Mouse (Mus musculus) limb, embryonic 14.5 days (tissue): Measurements from ENCODE around the gene Hoxa13. TPM values are rescaled to one million over a fixed set of nuclear protein-coding genes. Genes with fewer than 3 reads are reported as not detected.
A peak's percentile ranks its signal among the peaks of the same experiment; 100 is the strongest.

Source experiments
- ATAC-seq: fragments of 200-750 bp; cut with Nextera tagmentation; 2 replicates; pipeline ENCODE4 v1.8.0; 2017; ENCODE audit warnings: low read depth, moderate number of reproducible peaks, moderate TSS enrichment; ENCODE audit not compliant: low FRiP score
- DNase-seq: peaks from one replicate; pipeline ENCODE4 v3.0.0-alpha.2; 2015; ENCODE audit warnings: low spot score
- H3K27ac ChIP-seq: fragments of 300-500 bp; sonication (generic); replicated peaks from 2 replicates; pipeline ENCODE4 v1.5.1; 2014; ENCODE audit warnings: low read depth, mild to moderate bottlenecking, low read length, moderate library complexity, mixed read lengths
- H3K27me3 ChIP-seq: fragments of 300-500 bp; sonication (generic); 2 replicates; pipeline ENCODE4 v1.6.1; 2014; ENCODE audit warnings: low read length, mixed read lengths; ENCODE audit not compliant: control insufficient read depth, insufficient read depth
- H3K36me3 ChIP-seq: fragments of 300-500 bp; sonication (generic); 2 replicates; pipeline ENCODE4 v1.6.1; 2014; ENCODE audit warnings: mild to moderate bottlenecking, low read length, moderate library complexity, mixed read lengths; ENCODE audit not compliant: control insufficient read depth, insufficient read depth
- H3K4me1 ChIP-seq: fragments of 300-500 bp; sonication (generic); 2 replicates; pipeline ENCODE4 v1.6.1; 2014; ENCODE audit warnings: antibody characterized with exemption, low read length, mixed read lengths; ENCODE audit not compliant: control insufficient read depth, insufficient read depth
- H3K4me2 ChIP-seq: fragments of 300-500 bp; sonication (generic); replicated peaks from 2 replicates; pipeline ENCODE4 v1.6.1; 2014; ENCODE audit warnings: low read depth, mild to moderate bottlenecking, low read length, moderate library complexity; ENCODE audit not compliant: severe bottlenecking
- H3K4me3 ChIP-seq: fragments of 300-500 bp; sonication (generic); replicated peaks from 2 replicates; pipeline ENCODE4 v1.5.1; 2014; ENCODE audit warnings: low read length
- H3K9ac ChIP-seq: fragments of 300-500 bp; sonication (generic); 2 replicates; pipeline ENCODE4 v1.6.1; 2014; ENCODE audit warnings: mild to moderate bottlenecking, low read depth, low read length, moderate library complexity; ENCODE audit not compliant: severe bottlenecking
- H3K9me3 ChIP-seq: fragments of 300-500 bp; sonication (generic); 2 replicates; pipeline ENCODE4 v1.6.1; 2016; ENCODE audit warnings: low read length; ENCODE audit not compliant: control insufficient read depth
- POLR2A ChIP-seq: fragments of 200-500 bp; IDR thresholded peaks from 2 replicates; pipeline ENCODE4 v1.8.0; 2012; ENCODE audit warnings: inconsistent platforms, mild to moderate bottlenecking, moderate library complexity, borderline replicate concordance; ENCODE audit not compliant: insufficient read depth, insufficient read length; ENCODE audit errors: extremely low read depth
- WGBS: fragments of 180-500 bp; shearing (Covaris S2); extraction: QIAGEN DNeasy Blood & Tissue Kit; methylation state at CpG from one replicate; pipeline ENCODE4 v1.1.7; 2014; 5-methylcytosine and 5-hydroxymethylcytosine counted together
- polyA plus RNA-seq, 2 experiments: library from polyadenylated mRNA; depleted of rRNA in 1 of 2; stranded (reverse) in 1 of 2; unstranded in 1 of 2; fragments of >200 nt; fragmentation: Nextera tagmentation in 1 of 2; extraction: Ambion mirVana in 1 of 2; gene quantifications; 2 replicates each; pipeline versions ENCODE4 v1.2.1 to v1.2.3; 2012 to 2014

The Hoxa13 gene
- polyA plus RNA-seq, 2 experiments: 16.0 to 26.0 TPM

DNA sequence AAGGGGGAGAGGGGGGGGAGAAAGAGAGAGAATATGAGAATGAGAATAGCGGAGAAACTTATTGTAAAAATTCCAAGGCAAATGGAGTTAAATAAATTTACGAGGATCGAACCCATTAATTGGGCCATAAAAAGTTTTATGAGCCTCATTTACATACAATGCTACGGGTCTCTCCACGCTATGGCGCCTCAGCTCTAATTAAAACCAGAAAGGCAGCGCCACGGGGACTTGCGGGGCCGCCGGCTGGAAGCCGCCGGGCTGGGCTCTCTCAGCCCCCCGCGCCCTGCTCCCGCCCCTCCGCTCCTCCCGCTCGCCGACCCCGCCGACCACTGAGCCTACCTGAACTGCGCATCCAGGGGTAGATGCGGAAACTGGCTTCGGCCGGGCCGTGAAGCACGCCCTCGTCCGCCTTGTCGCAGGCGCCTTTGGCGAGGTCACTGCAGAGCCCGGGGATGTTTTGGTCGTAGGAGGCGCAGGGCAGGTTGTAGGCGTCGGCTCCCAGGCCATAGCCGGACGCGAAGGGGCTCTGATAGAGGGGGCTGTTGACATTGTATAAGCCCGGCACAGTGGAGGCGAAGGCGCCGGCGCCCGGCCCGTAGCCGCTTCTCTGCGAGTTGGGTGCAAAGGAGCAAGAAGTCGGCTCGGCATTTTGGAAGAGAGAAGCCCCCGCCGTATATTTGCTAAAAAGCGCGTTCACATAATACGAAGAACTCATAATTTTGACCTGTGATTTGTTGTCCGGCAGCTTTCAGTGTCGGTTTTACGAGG, 43.8 kb downstream of the Hoxa13 start:
- peak overlapping the region; percentile 71 for H3K9ac ChIP-seq
- 0% methylated on average over 54 of the region's 60 CpGs for WGBS
- no peak for TF ChIP-seq POLR2A
- DNase-seq (peak; percentile 66), ATAC-seq (no peak)
- H3K4me2 ChIP-seq: peak overlapping the region; percentile 96
- peaks cover 23% of the 10 kb centered on the region for H3K27me3 ChIP-seq
- H3K4me3 ChIP-seq: peak overlapping the region; percentile 65
- H3K27ac ChIP-seq: peak overlapping the region; percentile 89
- peaks cover 42% of the 10 kb centered on the region for H3K4me1 ChIP-seq
- H3K36me3 ChIP-seq: no peaks in the 10 kb centered on the region
- H3K9me3 ChIP-seq: no peaks in the 10 kb centered on the region

DNA sequence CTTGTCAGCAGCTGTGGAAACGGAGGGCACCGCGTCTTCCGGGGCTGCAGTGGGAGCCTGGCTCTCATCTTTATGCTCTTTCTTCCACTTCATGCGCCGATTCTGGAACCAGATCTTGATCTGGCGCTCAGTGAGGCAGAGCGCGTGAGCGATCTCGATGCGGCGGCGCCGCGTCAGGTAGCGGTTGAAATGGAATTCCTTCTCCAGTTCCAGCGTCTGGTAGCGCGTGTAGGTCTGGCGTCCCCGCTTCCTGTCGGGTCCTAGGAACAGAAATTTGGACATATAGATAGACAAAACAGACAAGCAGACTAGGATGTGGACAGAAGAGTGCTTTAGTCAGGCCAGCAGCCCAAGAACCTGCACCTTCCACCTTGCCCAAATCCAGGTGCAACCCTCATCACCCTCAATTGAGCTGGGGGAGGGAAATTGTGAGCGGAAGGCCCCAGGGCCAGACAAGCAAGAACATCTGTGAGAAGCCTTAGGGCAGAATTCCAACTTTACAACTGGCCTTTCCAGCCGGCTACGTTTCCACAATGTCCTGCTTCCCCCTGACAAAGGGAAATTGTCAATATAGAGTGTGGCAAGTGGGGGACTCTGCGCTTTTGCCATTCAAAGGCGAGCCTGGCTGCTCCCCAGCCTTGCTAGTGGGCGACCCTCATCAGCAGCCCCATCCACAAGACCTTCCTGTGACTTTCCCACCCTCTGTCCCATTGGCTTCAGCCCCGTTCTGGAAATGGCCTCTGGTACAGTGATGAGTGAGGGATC, 44.7 kb downstream of the Hoxa13 start:
- Histone ChIP-seq H3K27ac (peak overlapping the region; percentile 58; the same call in 1 of the 2 replicates), H3K9me3 (no peaks in the 10 kb centered on the region), H3K4me1 (peaks cover 45% of the 10 kb centered on the region), H3K4me2 (peak overlapping the region; percentile 96), H3K9ac (peak overlapping the region; percentile 71), H3K36me3 (no peaks in the 10 kb centered on the region), H3K4me3 (peak overlapping the region; percentile 65), H3K27me3 (peaks cover 28% of the 10 kb centered on the region)
- DNase-seq (peak; percentile 54), ATAC-seq (no peak)
- 4% methylated on average over 30 of the region's 30 CpGs for WGBS
- no peak for TF ChIP-seq POLR2A

DNA sequence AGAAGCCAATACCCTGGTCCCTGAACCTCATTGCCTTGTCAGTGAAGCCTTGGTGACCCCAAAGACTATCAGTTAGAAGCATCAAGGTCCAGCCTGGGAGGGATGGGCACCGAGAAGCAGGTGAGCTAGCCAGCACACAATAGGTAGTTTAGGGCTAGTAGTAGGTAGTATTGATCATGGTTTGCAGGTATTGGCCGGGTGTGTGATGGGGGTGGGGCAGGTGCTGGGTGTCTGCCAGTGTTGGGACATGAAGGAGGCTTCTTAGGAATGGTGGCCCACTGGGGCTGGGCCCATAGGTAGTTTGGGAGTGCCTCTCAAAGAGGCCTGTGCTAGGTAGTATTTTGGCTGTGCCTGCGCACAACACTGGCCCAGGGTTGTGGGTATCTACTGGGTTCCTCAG, 45.6 kb downstream of the Hoxa13 start:
- no peak for TF ChIP-seq POLR2A
- no peak overlapping the region; the same call in 1 of the 2 replicates for H3K4me3 ChIP-seq
- H3K9ac ChIP-seq: no peak overlapping the region
- no peak overlapping the region for H3K27ac ChIP-seq
- no peaks in the 10 kb centered on the region for H3K9me3 ChIP-seq
- WGBS: 53% methylated on average over 3 of the region's 3 CpGs
- peaks cover 43% of the 10 kb centered on the region for H3K4me1 ChIP-seq
- ATAC-seq (no peak), DNase-seq (no peak)
- H3K36me3 ChIP-seq: no peaks in the 10 kb centered on the region
- peaks cover 28% of the 10 kb centered on the region for H3K27me3 ChIP-seq
- H3K4me2 ChIP-seq: peak overlapping the region; percentile 96; the same call in 1 of the 2 replicates

DNA sequence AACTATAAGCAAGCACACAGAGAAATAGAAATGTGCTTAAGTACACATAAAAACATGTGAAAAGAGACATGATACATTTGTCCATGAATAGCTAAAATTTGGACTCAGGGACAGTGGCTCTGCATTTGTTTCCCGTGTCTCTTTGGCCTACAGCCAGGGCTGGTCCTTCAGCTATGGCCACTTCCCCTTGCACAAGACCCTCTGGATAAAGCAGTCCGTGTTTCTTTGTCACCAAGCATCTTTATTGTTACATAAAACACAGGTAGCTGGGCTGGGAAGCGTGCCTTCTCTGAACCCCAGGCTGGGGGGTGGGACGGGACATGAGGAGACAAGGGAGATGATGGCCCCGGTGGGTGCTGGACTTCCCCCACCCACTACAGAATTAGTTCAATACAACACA, 46.4 kb downstream of the Hoxa13 start:
- Histone ChIP-seq H3K27me3 (peaks cover 29% of the 10 kb centered on the region), H3K4me1 (peaks cover 46% of the 10 kb centered on the region), H3K36me3 (no peaks in the 10 kb centered on the region), H3K4me3 (no peak overlapping the region), H3K9ac (no peak overlapping the region), H3K27ac (no peak overlapping the region), H3K4me2 (no peak overlapping the region), H3K9me3 (no peaks in the 10 kb centered on the region)
- 34% methylated on average over 5 of the region's 5 CpGs for whole genome bisulfite sequencing
- DNase-seq (no peak), ATAC-seq (no peak)
- TF ChIP-seq POLR2A: no peak

DNA sequence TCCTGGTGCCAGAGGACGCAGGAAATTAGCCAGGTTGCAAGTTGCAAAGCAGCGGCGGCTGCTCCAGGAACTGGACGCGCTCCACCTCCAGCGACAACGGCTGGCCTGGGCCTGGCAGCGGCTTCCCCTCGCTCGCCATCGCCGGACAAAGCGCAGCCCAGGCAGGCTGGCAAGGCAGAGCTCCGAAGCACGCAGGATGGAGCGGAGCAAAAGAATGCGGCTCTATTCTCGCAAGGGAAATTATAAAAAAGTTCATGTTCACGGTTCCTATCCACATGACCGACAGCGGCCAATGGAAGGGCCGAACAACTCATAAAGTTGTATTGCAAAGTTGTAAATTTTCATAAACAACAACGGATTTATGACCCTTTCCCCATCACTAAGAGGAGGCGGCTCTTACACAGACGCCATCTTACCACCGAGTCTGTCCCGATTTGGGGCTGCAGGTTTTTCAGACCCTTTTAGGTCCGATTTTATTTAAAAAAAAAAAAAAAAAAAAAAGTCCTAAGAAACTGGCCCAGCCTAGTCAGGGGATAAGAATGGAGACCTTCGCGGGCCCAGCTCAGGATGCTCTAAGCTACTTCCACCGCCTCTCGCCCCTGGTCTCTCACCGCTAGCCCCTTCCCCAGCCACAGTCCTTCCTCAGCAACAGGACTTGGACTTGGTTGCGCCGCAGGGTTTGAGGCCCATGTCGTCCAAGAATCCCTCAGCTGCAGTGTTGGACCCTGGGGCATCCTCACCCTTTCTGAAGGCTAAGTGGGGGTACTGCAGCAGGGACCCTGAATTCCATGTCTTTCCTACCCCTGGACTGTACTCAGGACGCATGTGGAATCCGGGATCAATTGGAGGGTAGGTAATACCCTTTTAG, 47.3 kb downstream of the Hoxa13 start, which contains the start of the genes Hoxa3 and Gm28308:
Hoxa3 (minus strand) TSS at position 218 of the 868 bp plus-strand sequence.
Gm28308 (minus strand) TSS at position 221 of the 868 bp plus-strand sequence.
- Histone ChIP-seq H3K4me2 (peak within 1 kb of the TSS; percentile 75), H3K9me3 (no peaks in the 10 kb centered on the region), H3K4me3 (peak within 1 kb of the TSS; percentile 65), H3K27ac (peak within 1 kb of the TSS; percentile 91), H3K36me3 (no peaks in the 10 kb centered on the region), H3K4me1 (peaks cover 50% of the 10 kb centered on the region), H3K27me3 (peaks cover 29% of the 10 kb centered on the region), H3K9ac (peak within 1 kb of the TSS; percentile 84)
- peak; percentile 86 for DNase-seq
- peak; percentile 68 for ATAC-seq
- peak; percentile 92; the same call in 1 of the 2 replicates for TF ChIP-seq POLR2A
- WGBS: 2% methylated on average over 38 of the region's 38 CpGs
